Mouse (Mus musculus) heart, embryonic 14.5 days (tissue): ENCODE measurements around the gene Stim1. TPM values are rescaled to one million over a fixed set of nuclear protein-coding genes. Genes with fewer than 3 reads are reported as not detected.
A peak's percentile ranks its signal among the peaks of the same experiment; 100 is the strongest.

Source experiments
- ATAC-seq: fragments of 200-750 bp; cut with Nextera tagmentation; 2 replicates; pipeline ENCODE4 v1.8.0; 2017; ENCODE audit warnings: low read depth, moderate TSS enrichment; ENCODE audit not compliant: insufficient number of reproducible peaks, insufficient read depth, low FRiP score
- H3K27ac ChIP-seq, 2 experiments: fragments of 200-500 bp in 1 of 2; fragments of 300-500 bp in 1 of 2; sonication (generic) in 1 of 2; replicated peaks in 1 of 2; 2 replicates each; pipeline ENCODE4 v1.5.1; 2012 to 2014; ENCODE audit warnings: low read depth in 2 of 2, low read length in 2 of 2, control low read depth in 1 of 2, mild to moderate bottlenecking in 1 of 2, mixed read lengths in 1 of 2; ENCODE audit not compliant: control insufficient read depth in 1 of 2, insufficient read depth in 1 of 2
- H3K27me3 ChIP-seq: fragments of 300-500 bp; sonication (generic); 2 replicates; pipeline ENCODE4 v1.6.1; 2014; ENCODE audit warnings: mild to moderate bottlenecking, low read length, control low read depth; ENCODE audit not compliant: control insufficient read depth, insufficient read depth
- H3K36me3 ChIP-seq: fragments of 300-500 bp; sonication (generic); 2 replicates; pipeline ENCODE4 v1.6.1; 2014; ENCODE audit warnings: mild to moderate bottlenecking, control low read depth, low read length, mixed read lengths; ENCODE audit not compliant: control insufficient read depth, insufficient read depth
- H3K4me1 ChIP-seq, 2 experiments: fragments of 200-500 bp in 1 of 2; fragments of 300-500 bp in 1 of 2; sonication (generic) in 1 of 2; 2 replicates each; pipeline ENCODE4 v1.6.1; 2012 to 2014; ENCODE audit warnings: low read length in 2 of 2, control low read depth in 1 of 2, mixed read lengths in 1 of 2; ENCODE audit not compliant: control insufficient read depth in 2 of 2, insufficient read depth in 2 of 2
- H3K4me2 ChIP-seq: fragments of 300-500 bp; sonication (generic); 2 replicates; pipeline ENCODE4 v1.6.1; 2014; ENCODE audit warnings: mild to moderate bottlenecking, low read length
- H3K4me3 ChIP-seq, 2 experiments: fragments of 200-500 bp in 1 of 2; fragments of 300-500 bp in 1 of 2; sonication (generic) in 1 of 2; 2 replicates each; pipeline ENCODE4 v1.5.1; 2012 to 2014; ENCODE audit warnings: low read length in 2 of 2, mild to moderate bottlenecking in 2 of 2, control low read depth in 1 of 2, low read depth in 1 of 2, moderate library complexity in 1 of 2; ENCODE audit not compliant: control insufficient read depth in 1 of 2, insufficient read depth in 1 of 2
- H3K9ac ChIP-seq: fragments of 300-500 bp; sonication (generic); 2 replicates; pipeline ENCODE4 v1.6.1; 2014; ENCODE audit warnings: mild to moderate bottlenecking, low read length
- H3K9me3 ChIP-seq: fragments of 300-500 bp; sonication (generic); 2 replicates; pipeline ENCODE4 v1.6.1; 2016; ENCODE audit warnings: low read length, control low read depth; ENCODE audit not compliant: control insufficient read depth
- WGBS: fragments of 180-500 bp; shearing (Covaris S2); extraction: QIAGEN DNeasy Blood & Tissue Kit; methylation state at CpG from one replicate; pipeline ENCODE4 v1.1.7; 2014; 5-methylcytosine and 5-hydroxymethylcytosine counted together
- polyA plus RNA-seq: library from polyadenylated mRNA; unstranded; fragments of >200 nt; fragmentation: Nextera tagmentation; extraction: Ambion mirVana; gene quantifications from 2 replicates; pipeline ENCODE4 v1.2.1, GENCODE M21; 2014

The Stim1 gene
- polyA plus RNA-seq, 1 experiment from 2014 or later, result 15.0 TPM

DNA sequence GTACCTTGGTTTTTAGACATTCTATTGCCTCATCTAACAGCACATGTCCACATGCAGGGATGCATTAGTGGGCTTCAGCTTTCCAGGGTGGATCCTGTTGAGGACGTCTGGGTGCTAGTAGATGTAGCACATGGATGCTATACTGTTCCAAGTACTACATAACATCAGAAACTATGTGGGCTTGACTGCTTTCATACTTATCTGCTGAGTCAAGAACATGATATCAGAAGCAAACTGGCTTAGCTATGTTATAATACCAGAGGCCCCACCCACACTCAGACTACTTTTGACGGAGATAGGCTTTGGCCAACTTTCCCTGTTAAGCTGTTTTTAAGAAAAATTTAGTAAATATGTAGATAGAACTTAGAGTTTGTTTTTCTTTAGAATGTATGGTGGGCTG is 176.7 kb downstream of the Stim1 start:
- no peak overlapping the region for H3K9ac ChIP-seq
- ATAC-seq, result no peak
- peaks cover 0 to 17% of the 10 kb centered on the region in 2 experiments; a peak in 2 of 4 replicates for H3K4me1 ChIP-seq
- H3K36me3 ChIP-seq, result peaks cover 50% of the 10 kb centered on the region
- H3K27me3 ChIP-seq, result no peaks in the 10 kb centered on the region
- no peak overlapping the region for H3K4me3 ChIP-seq
- no peaks in the 10 kb centered on the region for H3K9me3 ChIP-seq
- no peak overlapping the region for H3K27ac ChIP-seq
- H3K4me2 ChIP-seq, result 0 out of 2 replicates have a peak overlapping the region, but pooled peaks have one; percentile 1
- WGBS, result 45% methylated on average over 2 of the region's 2 CpGs

DNA sequence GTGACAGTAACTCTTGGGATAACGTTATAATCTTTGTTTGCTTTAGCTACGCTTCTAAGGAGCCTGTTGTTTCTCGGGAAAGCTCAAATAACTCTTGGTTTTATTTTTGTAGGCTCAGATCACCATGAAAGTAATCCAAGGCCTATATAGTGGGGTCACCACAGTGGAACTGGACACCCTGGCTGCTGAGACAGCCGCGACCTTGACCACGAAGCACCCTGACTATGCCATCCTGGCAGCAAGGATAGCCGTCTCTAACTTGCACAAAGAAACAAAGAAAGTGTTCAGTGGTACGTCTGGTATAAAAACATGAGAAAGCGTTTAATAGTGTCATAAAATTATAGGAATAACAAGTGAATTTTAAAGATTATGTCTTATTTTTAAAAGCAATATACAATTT is 178.8 kb downstream of the Stim1 start:
- WGBS, result 91% methylated on average over 9 of the region's 9 CpGs

DNA sequence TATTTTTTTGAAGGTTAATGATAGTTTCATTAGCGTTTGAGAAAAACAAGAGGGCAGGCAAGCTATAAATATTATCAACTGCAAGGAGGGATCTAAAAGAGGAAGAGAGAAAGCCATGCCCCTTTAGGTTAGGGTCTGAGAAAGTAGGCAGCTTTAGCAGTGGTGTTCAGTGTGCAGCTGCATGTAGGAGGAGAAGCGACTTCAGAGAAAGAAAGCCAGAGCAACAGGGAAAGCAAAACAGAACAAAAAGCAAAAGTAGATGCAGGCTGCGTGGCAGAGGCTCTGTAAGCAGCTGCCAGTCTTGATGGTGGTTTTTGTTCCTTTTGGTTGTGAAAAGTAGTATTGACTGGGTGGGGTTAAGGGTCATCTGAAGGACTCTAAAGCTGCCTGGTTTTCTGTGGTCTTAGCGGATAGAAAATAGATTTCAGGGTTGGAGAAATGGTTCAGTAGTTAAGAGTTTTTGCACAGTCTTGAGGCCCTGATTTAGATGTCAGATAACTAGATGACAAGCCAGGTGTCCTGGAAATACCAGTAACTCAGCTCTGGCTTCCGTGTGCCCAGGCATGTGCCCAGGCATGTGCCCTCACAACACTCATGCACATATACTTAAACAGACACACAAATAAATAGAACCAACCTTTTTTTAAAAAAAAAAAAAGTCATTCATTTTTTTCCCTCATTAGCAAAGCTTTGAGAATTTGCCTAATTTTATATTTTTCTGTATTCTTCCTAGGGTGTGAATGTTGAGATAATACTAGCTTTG is 191.2 kb downstream of the Stim1 start:
- Histone ChIP-seq H3K4me2 (no peak overlapping the region), H3K27ac (no peak overlapping the region), H3K9me3 (no peaks in the 10 kb centered on the region), H3K27me3 (no peaks in the 10 kb centered on the region), H3K4me3 (no peak overlapping the region), H3K4me1 (no peaks in the 10 kb centered on the region), H3K36me3 (peaks cover 100% of the 10 kb centered on the region), H3K9ac (no peak overlapping the region)
- no peak for ATAC-seq
- WGBS, result 84% methylated on average over 5 of the region's 5 CpGs

More for the DNA sequence above, 178.8 kb downstream of the Stim1 start:
- no peak overlapping the region for H3K4me2 ChIP-seq
- no peaks in the 10 kb centered on the region for H3K9me3 ChIP-seq
- H3K27ac ChIP-seq, result no peak overlapping the region
- no peak for ATAC-seq
- no peak overlapping the region for H3K9ac ChIP-seq
- peaks cover 0 to 17% of the 10 kb centered on the region in 2 experiments; a peak in 2 of 4 replicates for H3K4me1 ChIP-seq
- no peaks in the 10 kb centered on the region for H3K27me3 ChIP-seq
- no peak overlapping the region for H3K4me3 ChIP-seq
- H3K36me3 ChIP-seq, result peaks cover 71% of the 10 kb centered on the region

- Histone ChIP-seq H3K4me2 (no peak overlapping the region), H3K27ac (no peak overlapping the region), H3K4me3 (no peak overlapping the region), H3K27me3 (no peaks in the 10 kb centered on the region), H3K9me3 (no peaks in the 10 kb centered on the region), H3K4me1 (no peaks in the 10 kb centered on the region; a peak in 1 of 4 replicates), H3K9ac (no peak overlapping the region), H3K36me3 (peaks cover 74% of the 10 kb centered on the region)
- WGBS, result 87% methylated on average over 8 of the region's 8 CpGs
- ATAC-seq, result no peak
Measured at GRCm38 (mm10) chr7:102467566-102467965, 200.0 kb downstream of the Stim1 start.

DNA sequence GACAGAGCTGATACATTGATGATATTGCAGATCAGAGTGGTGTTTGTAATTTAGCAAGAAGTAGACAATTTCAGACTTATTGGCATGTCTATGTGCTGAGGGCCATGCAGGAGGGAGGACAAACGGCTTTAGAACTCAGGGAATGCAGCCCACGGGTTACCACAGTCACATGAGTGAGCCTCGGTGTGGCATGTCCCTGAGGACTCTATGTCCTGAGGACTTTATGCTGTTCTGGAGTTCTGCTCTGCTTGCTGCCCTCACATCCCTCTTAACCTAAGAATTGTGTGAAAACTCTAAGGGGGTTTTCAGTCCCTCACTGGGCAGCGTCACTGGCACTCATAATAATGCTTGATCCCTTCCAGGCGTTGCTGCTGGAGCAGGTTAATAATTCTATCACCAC is 205.1 kb downstream of the Stim1 start:
- Histone ChIP-seq H3K9me3 (no peaks in the 10 kb centered on the region), H3K4me3 (no peak overlapping the region), H3K27me3 (no peaks in the 10 kb centered on the region), H3K4me1 (no peaks in the 10 kb centered on the region; a peak in 1 of 4 replicates), H3K9ac (no peak overlapping the region), H3K4me2 (no peak overlapping the region), H3K27ac (no peak overlapping the region), H3K36me3 (peaks cover 23% of the 10 kb centered on the region)
- ATAC-seq, result 0 out of 2 replicates have a peak, but pooled peaks have one; percentile 31
- WGBS, result 24% methylated on average over 5 of the region's 5 CpGs

- Histone ChIP-seq H3K9ac (no peak overlapping the region), H3K4me3 (no peak overlapping the region), H3K9me3 (no peaks in the 10 kb centered on the region), H3K27me3 (no peaks in the 10 kb centered on the region), H3K27ac (no peak overlapping the region), H3K4me1 (peaks cover 5 to 9% of the 10 kb centered on the region in 2 experiments), H3K4me2 (no peak overlapping the region), H3K36me3 (no peaks in the 10 kb centered on the region)
- ATAC-seq, result no peak
- 89% methylated on average over 5 of the region's 5 CpGs for WGBS
Measured at GRCm38 (mm10) chr7:102476601-102477000, 209.0 kb downstream of the Stim1 start.

GRCm38 (mm10) chr7:102477377-102477776 is 209.8 kb downstream of the Stim1 start:
- no peaks in the 10 kb centered on the region for H3K36me3 ChIP-seq
- no peaks in the 10 kb centered on the region for H3K9me3 ChIP-seq
- H3K27ac ChIP-seq, result no peak overlapping the region
- no peak overlapping the region for H3K9ac ChIP-seq
- 73% methylated on average over 11 of the region's 11 CpGs for WGBS
- no peak overlapping the region for H3K4me2 ChIP-seq
- H3K27me3 ChIP-seq, result no peaks in the 10 kb centered on the region
- no peak overlapping the region for H3K4me3 ChIP-seq
- no peak for ATAC-seq
- peaks cover 5 to 9% of the 10 kb centered on the region in 2 experiments for H3K4me1 ChIP-seq
